Mouse (Mus musculus) spleen, postnatal 10 days (tissue): ENCODE measurements at regions not wholly inside any gene's neighbourhood (a gene's known extent, or its start where the extent isn't known, plus 50 kb on each side); places are given as distances from the start of the nearest gene placed in this dataset.
"Not testable (repeated sequence)": the region's sequence is repeated elsewhere in the genome, so short reads cannot be mapped to it uniquely, and the experiment has no call there.

Source experiments
- DNase-seq, 2 experiments: peaks; one replicate each; pipeline ENCODE4 v3.0.0; 2021 to 2022; ENCODE audit warnings: low spot score in 2 of 2

DNA sequence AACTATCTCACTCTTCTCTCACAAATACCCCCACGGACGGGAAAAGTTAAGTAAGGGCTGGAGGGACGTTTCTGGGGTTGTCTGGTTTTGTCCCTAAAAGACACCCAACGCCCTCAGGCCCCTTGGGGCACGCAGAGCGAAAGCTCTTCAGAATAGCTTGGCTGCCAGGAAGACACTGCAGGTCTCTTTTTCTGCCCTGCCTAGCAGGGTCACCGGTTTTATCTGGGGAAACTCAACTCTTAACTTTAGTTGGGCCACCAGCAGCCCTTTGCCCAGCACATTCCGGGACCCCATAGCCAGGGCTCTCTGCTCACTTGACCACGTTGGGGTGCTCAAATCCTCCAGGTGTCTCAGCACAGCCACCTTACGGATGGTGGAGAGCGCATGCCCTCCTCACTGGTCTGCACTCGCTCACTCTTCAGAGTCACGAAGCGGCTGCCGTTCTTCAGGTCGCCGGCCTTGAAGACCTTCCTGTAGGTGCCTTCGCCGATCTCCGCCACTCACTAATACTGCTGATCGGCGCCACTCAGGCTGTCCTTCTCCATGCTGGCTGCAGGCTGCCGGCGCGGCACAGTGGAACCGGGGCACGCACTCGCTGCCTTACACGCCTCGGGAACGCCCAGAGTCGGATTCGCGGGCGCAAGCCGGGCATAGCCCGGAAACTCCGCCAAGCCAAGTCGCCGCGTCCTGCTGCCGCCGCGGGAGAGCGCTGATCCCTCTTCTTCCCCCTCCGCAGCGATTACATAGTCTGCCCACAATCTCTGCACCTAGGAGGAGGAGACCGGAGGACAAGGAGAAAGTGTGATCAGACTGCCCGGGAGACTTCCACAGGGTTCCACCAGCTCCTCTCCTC, 83.0 kb downstream of the Ulbp1 start:
- no peak for DNase-seq

DNA sequence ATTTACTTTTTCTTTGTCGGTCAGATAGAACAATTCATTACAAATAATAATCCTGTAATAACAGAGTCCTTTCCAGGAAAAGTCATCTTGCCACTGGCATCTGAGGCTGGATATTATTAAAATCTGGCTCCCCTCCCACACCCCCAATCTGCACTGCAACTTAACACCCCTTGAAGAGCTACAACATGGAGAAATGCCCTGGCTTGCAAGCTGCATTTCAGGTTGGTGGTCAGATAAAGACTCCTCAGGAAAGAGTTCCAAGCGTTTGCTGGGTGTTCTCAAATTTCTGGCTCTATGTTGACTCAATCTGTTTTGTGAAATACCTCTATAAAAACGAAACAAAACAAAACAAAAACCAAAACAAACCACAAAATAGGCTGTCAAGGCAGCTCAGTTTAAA, 114.6 kb downstream of the Ulbp1 start:
- not testable (repeated sequence) for DNase-seq

- not testable (repeated sequence) for DNase-seq
These were observed 129.1 kb downstream of the Ulbp1 start for GRCm38 (mm10) chr10:7344290-7344689.

DNA sequence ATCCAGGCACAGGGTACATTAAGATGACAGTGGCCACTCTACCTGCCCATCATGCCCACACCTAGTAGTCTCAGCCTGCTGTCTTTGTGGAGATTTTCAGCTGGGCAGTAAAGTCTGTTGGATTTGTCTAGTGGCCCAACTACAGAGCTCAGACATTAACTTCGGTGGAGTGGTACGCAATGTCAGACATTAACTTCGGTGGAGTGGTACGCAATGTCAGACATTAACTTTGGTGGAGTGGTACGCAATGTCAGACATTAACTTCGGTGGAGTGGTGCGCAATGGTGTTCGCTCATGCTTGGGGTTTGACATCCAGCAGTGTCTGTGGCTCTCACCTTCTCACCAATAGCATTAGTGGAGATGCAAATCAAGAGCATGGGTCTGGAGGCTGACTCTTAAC, 129.7 kb downstream of the Ulbp1 start:
- not testable (repeated sequence) for DNase-seq

DNA sequence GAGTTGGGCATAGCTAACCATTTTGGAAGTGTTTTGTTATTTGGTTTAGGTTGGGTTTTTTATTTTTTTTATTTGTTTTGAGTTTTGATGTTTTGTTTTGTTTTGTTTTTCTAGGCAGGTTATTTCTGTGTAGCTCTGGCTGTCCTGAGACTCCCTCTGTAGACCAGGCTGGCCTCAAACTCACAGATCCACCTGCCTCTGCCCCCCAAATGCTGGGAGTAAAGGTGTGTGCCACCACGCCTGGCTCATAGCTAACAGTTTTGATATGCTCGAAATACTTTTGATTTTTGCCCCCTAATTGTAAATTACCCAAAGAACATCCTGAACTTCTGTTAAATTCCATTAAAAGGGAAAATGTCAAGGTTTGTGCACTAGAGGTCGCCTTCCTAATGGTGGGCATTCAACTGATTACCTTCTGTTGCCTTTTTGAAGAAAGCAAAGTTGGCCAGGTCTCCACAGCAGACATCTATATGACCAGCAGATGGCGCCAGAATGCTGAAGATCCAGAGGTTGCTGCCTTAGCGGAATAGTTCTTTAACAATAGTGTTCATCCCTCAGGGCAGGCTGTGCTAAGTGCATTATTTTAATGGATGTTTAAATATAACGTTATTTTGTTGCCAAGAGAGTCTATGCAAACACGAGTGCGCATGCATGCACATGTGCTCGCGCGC, 121.2 kb upstream of the Cnksr3 start:
- DNase-seq: peak; percentile 8 to 58

- DNase-seq: no peak
These were observed 116.2 kb upstream of the Cnksr3 start for GRCm38 (mm10) chr10:7328262-7328661.

DNA sequence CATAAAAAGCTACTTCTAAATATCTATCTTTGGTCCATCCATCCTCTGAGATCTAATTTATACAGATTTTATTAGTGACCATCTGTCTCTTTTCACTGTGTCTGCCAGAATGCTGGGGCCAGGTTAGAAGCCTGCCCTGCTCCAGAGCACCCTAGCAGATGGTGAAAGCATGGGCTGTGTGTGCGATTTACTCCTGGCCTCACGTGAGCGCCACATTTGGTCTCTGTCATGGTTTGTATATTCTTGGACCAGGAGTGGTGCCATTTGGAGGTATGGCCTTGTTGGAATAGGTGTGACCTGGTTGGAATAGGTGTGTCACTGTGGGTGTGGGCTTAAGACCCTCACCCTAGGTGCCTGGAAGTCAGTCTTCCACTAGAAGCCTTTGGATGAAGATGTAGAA, 115.0 kb upstream of the Cnksr3 start:
- not testable (repeated sequence) for DNase-seq

DNA sequence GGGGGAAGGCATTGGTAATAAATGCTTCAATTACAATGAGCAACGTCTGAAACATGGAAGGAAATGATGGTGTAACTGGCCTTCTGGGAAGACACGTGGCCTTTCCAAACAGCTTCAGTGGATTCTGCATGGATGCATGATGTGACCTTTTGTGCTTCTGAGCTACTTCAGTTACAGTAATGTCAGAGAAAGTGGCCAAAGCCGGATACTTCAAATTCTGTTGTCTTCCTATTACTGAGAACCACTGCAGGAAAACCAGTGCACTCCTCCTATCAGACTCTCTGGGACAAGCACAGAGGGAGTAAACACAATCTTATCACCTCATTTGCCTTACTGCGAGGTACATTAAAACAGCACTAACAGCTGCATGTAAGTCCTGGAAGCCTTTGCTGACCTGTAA, 113.0 kb upstream of the Cnksr3 start:
- DNase-seq: no peak

GRCm38 (mm10) chr10:7323258-7323657, 111.2 kb upstream of the Cnksr3 start:
- DNase-seq: no peak

GRCm38 (mm10) chr10:7309927-7310326, 97.9 kb upstream of the Cnksr3 start:
- no peak for DNase-seq

DNA sequence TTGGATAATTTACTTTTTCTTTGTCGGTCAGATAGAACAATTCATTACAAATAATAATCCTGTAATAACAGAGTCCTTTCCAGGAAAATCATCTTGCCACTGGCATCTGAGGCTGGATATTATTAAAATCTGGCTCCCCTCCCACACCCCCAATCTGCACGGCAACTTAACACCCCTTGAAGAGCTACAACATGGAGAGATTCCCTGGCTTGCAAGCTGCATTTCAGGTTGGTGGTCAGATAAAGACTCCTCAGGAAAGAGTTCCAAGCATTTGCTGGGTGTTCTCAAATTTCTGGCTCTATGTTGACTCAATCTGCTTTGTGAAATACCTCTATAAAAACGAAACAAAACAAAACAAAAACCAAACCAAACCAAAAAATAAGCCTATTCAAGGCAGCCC, 93.8 kb upstream of the Cnksr3 start:
- not testable (repeated sequence) for DNase-seq

DNA sequence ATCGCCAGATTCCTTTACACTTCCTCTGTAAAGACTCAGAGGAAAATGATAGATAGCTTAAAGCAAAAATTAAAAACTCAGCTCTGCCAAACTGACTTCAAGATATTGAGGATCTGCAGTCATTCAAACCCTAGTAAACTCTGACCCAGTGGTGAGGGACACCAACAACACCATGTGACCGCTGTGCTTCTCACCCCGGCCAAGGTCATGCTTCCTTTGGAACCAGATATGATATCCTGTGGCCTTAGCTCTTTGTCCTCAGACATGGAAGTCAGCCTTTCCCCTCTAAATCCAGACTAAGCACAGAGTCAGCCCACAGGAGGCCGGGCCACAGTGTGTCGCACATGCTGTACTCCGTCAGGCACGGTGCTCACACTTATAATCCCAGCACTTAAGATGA, 86.3 kb upstream of the Cnksr3 start:
- no peak for DNase-seq

DNA sequence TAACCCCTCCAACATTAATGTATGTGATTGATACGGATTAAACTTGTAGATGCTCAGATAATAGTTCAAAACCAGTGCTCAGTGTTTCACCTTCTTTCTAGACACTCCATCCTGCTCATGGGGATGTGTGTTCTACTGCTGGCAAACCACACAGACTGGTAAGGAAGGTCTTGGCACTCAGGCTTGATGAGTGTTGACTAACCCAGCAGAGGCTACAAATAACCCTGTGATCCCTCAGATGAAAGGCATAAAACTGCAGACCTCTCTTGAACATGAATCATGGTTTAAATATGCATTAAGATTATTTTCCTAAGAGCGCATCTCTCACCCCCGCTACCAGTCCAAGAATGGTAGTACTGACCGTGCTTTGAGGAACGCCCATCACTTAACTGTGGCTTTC, 83.9 kb upstream of the Cnksr3 start:
- no peak for DNase-seq

DNA sequence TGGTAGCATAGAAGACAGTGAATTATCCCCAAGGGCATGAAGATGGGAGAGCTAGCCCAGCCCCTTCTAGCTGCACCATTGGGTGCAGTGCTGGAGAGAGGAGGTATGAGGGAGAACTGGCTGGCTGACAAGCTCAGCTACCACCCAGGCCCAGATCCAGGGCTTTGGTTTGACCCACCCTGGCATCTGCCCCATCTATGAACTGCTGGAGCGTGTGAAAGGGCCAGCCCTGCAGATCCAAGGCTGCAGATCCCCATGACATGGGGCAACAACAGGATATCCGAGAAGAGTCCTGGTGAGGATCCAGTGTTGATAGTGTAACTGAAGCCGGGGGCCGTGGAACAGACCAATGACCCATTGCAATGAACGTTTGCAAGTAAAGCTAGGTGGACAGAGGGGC, 81.2 kb upstream of the Cnksr3 start:
- no peak for DNase-seq

- DNase-seq: no peak
These were observed 77.9 kb upstream of the Cnksr3 start for GRCm38 (mm10) chr10:7289773-7290411.

- no peak for DNase-seq
These were observed 73.3 kb upstream of the Cnksr3 start for GRCm38 (mm10) chr10:7285112-7285905.

GRCm38 (mm10) chr10:7280429-7280828, 68.4 kb upstream of the Cnksr3 start:
- DNase-seq: no peak

DNA sequence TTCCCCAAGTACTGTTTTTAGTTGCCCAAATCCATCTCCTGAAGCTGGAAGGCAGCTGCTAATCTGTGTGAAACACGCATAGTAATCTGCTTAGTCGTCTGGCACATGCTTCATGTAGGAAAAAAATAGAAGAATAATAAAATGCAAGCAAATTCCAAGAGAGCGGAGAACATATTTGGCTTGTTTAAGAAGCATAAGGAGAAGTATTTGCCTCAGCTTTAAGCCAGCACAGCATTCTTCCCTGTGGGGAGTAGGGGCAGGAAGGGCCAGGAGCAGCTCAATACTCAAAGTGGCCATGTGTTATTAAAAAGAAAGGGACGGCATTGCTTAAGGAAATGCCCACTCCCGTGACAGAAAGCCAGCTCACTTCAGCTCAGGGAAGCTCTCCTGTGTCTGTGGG, 66.8 kb upstream of the Cnksr3 start:
- DNase-seq: no peak

DNA sequence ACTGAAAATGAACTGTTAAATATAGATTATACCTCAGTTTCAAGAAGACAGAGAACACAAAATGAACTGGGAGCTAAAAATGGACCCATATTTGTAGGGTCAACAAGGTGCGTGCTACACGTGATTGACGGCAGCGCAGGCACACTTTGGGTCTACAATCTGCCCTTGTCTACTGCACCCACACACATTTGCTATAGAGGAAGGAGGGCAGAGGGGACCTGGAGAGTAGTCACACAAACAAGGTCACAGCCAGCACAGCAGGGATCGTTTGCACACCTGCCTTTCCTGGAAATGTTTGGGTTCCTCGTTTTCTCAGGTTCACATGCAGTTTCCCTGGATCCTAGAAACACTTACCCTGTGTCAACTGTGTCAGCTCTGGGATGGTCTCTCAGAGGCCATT, 63.3 kb upstream of the Cnksr3 start:
- DNase-seq: no peak

- no peak for DNase-seq
These were observed 62.4 kb upstream of the Cnksr3 start for GRCm38 (mm10) chr10:7274422-7274821.

DNA sequence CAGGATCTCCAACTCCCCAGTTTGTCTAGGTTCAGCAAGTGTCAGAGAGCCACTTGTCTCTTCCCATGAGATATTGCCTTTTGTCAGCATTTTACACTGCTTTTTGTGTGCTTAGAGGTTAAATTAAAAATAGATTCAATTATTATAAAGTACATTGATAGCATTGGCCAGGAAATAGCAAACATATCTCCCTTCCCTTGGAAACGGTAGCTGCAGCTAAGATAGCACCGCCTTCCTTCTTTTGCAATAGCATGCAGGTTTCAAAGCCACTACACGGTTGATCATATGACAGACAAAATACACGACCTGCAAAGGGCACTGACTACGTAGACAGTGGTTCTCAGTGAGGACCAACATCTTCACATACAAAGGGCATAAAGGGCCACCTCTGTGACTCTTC, 59.1 kb upstream of the Cnksr3 start:
- DNase-seq: no peak
